Mouse (Mus musculus) CD4-positive helper T cell, adult 2 months (primary cell): ENCODE measurements at regions not wholly inside any gene's neighbourhood (a gene's known extent, or its start where the extent isn't known, plus 50 kb on each side); places are given as distances from the start of the nearest gene placed in this dataset.
A peak's percentile ranks its signal among the peaks of the same experiment; 100 is the strongest.
"Not testable (repeated sequence)": the region's sequence is repeated elsewhere in the genome, so short reads cannot be mapped to it uniquely, and the experiment has no call there.

Source experiments
- DNase-seq: peaks from one replicate; pipeline ENCODE4 v3.0.0-alpha.2; 2012; ENCODE audit warnings: low read depth, missing footprints, low spot score

GRCm38 (mm10) chr16:69937514-69938194 is 74.1 kb upstream of the Speer2 start:
- DNase-seq: no peak

GRCm38 (mm10) chr16:69943635-69944034 is 80.1 kb upstream of the Speer2 start:
- no peak for DNase-seq

- DNase-seq: no peak
These were observed 85.2 kb upstream of the Speer2 start for GRCm38 (mm10) chr16:69948783-69949182.

GRCm38 (mm10) chr16:69949339-69949738 is 85.8 kb upstream of the Speer2 start:
- DNase-seq: no peak

- DNase-seq: no peak
These were observed 88.0 kb upstream of the Speer2 start for GRCm38 (mm10) chr16:69951581-69951980.

- not testable (repeated sequence) for DNase-seq
These were observed 103.0 kb upstream of the Speer2 start for GRCm38 (mm10) chr16:69966561-69966960.

- DNase-seq: no peak
These were observed 116.4 kb upstream of the Speer2 start for GRCm38 (mm10) chr16:69979813-69980527.

GRCm38 (mm10) chr16:69984320-69984719 is 120.8 kb upstream of the Speer2 start:
- no peak for DNase-seq

- no peak for DNase-seq
These were observed 128.4 kb upstream of the Speer2 start for GRCm38 (mm10) chr16:69991907-69992470.

GRCm38 (mm10) chr16:69992715-69993114 is 129.2 kb upstream of the Speer2 start:
- no peak for DNase-seq

GRCm38 (mm10) chr16:70006863-70007262 is 143.3 kb upstream of the Speer2 start:
- peak; percentile 43 for DNase-seq

- no peak for DNase-seq
These were observed 153.4 kb upstream of the Speer2 start for GRCm38 (mm10) chr16:70016980-70017379.

- DNase-seq: no peak
These were observed 156.0 kb upstream of the Speer2 start for GRCm38 (mm10) chr16:70019564-70019963.

- no peak for DNase-seq
These were observed 157.9 kb upstream of the Speer2 start for GRCm38 (mm10) chr16:70021436-70021835.

GRCm38 (mm10) chr16:70028649-70029048 is 165.1 kb upstream of the Speer2 start:
- no peak for DNase-seq

GRCm38 (mm10) chr16:70045547-70045946 is 182.0 kb upstream of the Speer2 start:
- DNase-seq: no peak

- DNase-seq: no peak
These were observed 182.5 kb upstream of the Speer2 start for GRCm38 (mm10) chr16:70046009-70046408.

- no peak for DNase-seq
These were observed 186.3 kb upstream of the Speer2 start for GRCm38 (mm10) chr16:70049850-70050249.

GRCm38 (mm10) chr16:70071471-70071870 is 207.9 kb upstream of the Speer2 start:
- no peak for DNase-seq

GRCm38 (mm10) chr16:70073740-70074139 is 210.2 kb upstream of the Speer2 start:
- DNase-seq: no peak

- DNase-seq: no peak
These were observed 216.0 kb upstream of the Speer2 start for GRCm38 (mm10) chr16:70079497-70079896.

GRCm38 (mm10) chr16:70091291-70091690 is 222.5 kb upstream of the Gbe1 start:
- no peak for DNase-seq

GRCm38 (mm10) chr16:70091963-70092362 is 221.8 kb upstream of the Gbe1 start:
- no peak for DNase-seq
